Mouse (Mus musculus) limb, embryonic 10.5 days (tissue): Measurements from ENCODE around the gene Mtor. TPM values are rescaled to one million over a fixed set of nuclear protein-coding genes. Genes with fewer than 3 reads are reported as not detected.

Source experiments
- DNase-seq: peaks from one replicate; pipeline ENCODE4 v3.0.0-alpha.2; 2017; ENCODE audit warnings: low spot score
- H3K27ac ChIP-seq: fragments of 300-500 bp; sonication (generic); 2 replicates; pipeline ENCODE4 v1.5.1; 2016; ENCODE audit warnings: mild to moderate bottlenecking
- H3K27me3 ChIP-seq: fragments of 300-500 bp; sonication (generic); 2 replicates; pipeline ENCODE4 v1.6.1; 2016; ENCODE audit warnings: low read depth, mild to moderate bottlenecking; ENCODE audit not compliant: poor library complexity, severe bottlenecking
- H3K36me3 ChIP-seq: fragments of 300-500 bp; sonication (generic); 2 replicates; pipeline ENCODE4 v1.6.1; 2016; ENCODE audit warnings: mild to moderate bottlenecking, moderate library complexity
- H3K4me1 ChIP-seq: fragments of 300-500 bp; sonication (generic); 2 replicates; pipeline ENCODE4 v1.6.1; 2016
- H3K4me3 ChIP-seq: fragments of 300-500 bp; sonication (generic); 2 replicates; pipeline ENCODE4 v1.5.1; 2016; ENCODE audit warnings: mild to moderate bottlenecking, moderate library complexity
- H3K9me3 ChIP-seq: fragments of 300-500 bp; sonication (generic); replicated peaks from 2 replicates; pipeline ENCODE4 v1.6.1; 2016; ENCODE audit warnings: mild to moderate bottlenecking
- WGBS: fragments of 180-500 bp; shearing (Covaris S2); methylation state at CpG from one replicate; pipeline ENCODE4 v1.1.7; 2016; 5-methylcytosine and 5-hydroxymethylcytosine counted together
- polyA plus RNA-seq: library from polyadenylated mRNA; unstranded; fragments of >200 nt; fragmentation: Nextera tagmentation; extraction: Ambion mirVana; gene quantifications from 2 replicates; pipeline ENCODE4 v1.2.1, GENCODE M21; 2016

The Mtor gene
- polyA plus RNA-seq, 1 experiment from 2014 or later: 22.3 TPM

DNA sequence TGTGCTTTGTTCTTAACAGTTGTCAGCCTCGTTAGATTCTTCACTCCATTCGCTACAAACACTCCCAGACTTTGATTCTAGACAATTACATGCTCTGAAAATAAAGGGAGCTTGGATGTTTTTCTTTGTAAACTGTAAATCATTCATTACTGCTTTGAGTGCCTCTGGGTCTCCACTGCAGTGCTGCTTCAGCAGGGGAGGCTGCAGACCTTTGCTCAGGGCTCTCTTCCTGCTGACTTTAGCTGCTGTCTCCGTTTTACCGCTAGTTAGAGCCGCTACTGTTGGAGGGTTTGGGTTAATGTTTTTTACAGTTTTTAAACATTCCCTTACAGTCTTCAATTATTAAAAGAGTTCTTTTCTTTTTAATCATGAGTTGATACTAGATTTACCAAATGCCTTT, 25.1 kb downstream of the Mtor start:
- peaks cover 97% of the 10 kb centered on the region for H3K36me3 ChIP-seq
- WGBS: 88% methylated on average over 5 of the region's 5 CpGs
- H3K9me3 ChIP-seq: no peaks in the 10 kb centered on the region
- H3K4me3 ChIP-seq: no peak overlapping the region
- no peaks in the 10 kb centered on the region for H3K27me3 ChIP-seq
- peaks cover 34% of the 10 kb centered on the region for H3K4me1 ChIP-seq
- DNase-seq: no peak
- H3K27ac ChIP-seq: no peak overlapping the region

DNA sequence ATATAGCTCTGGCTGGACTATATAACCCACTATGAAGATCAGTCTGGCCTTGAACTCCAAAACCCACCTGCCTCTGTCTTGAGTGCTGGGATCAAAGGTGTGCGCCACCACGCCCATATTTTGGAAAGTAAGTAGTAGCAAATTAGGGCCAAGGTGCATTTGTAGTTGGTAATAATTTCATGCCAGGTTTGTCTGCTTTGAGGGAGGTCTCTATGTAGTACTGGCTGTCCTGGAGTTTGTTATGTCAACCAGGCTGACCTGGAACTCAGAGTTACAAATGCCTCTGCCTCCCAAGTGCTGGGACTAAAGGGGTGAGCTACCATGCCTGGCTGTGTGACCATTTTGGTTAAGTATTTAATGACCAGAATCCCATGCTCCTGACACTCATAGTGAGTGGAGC, 31.8 kb downstream of the Mtor start:
- WGBS: 98% methylated on average over 2 of the region's 2 CpGs
- Histone ChIP-seq H3K9me3 (no peaks in the 10 kb centered on the region), H3K27me3 (no peaks in the 10 kb centered on the region), H3K4me1 (peaks cover 3% of the 10 kb centered on the region; the same call in 1 of the 2 replicates), H3K4me3 (no peak overlapping the region), H3K27ac (no peak overlapping the region), H3K36me3 (peaks cover 98% of the 10 kb centered on the region)
- no peak for DNase-seq

- no peak overlapping the region for H3K4me3 ChIP-seq
- peaks cover 98% of the 10 kb centered on the region for H3K36me3 ChIP-seq
- no peak overlapping the region for H3K27ac ChIP-seq
- DNase-seq: no peak
- 97% methylated on average over 2 of the region's 2 CpGs for WGBS
- H3K9me3 ChIP-seq: no peaks in the 10 kb centered on the region
- H3K27me3 ChIP-seq: no peaks in the 10 kb centered on the region
- peaks cover 15% of the 10 kb centered on the region; the same call in 1 of the 2 replicates for H3K4me1 ChIP-seq
These were observed 33.3 kb downstream of the Mtor start for GRCm38 (mm10) chr4:148481557-148482168.

DNA sequence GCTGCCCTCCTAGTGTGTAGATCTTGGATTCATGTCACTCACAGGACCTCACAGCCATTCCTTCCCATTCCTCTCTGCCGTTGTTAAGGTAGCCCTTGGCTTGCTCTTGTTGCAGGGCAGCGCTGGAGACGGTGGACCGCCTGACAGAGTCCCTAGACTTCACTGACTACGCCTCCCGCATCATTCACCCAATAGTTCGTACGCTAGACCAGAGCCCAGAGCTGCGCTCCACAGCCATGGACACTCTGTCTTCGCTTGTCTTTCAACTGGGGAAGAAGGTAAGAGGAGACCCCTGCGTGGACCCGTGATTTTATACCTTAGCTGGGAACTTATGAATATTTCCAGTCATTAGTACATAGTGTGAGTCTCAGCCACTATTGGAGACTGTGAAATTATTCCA, 36.1 kb downstream of the Mtor start:
- no peak for DNase-seq
- H3K27me3 ChIP-seq: no peaks in the 10 kb centered on the region
- 94% methylated on average over 12 of the region's 12 CpGs for WGBS
- peaks cover 20% of the 10 kb centered on the region; the same call in 1 of the 2 replicates for H3K4me1 ChIP-seq
- H3K27ac ChIP-seq: no peak overlapping the region
- H3K36me3 ChIP-seq: peaks cover 98% of the 10 kb centered on the region
- H3K9me3 ChIP-seq: no peaks in the 10 kb centered on the region
- H3K4me3 ChIP-seq: no peak overlapping the region

GRCm38 (mm10) chr4:148487841-148488240, 39.4 kb downstream of the Mtor start:
- 78% methylated on average over 2 of the region's 2 CpGs for WGBS
- H3K27me3 ChIP-seq: no peaks in the 10 kb centered on the region
- no peak overlapping the region for H3K4me3 ChIP-seq
- peaks cover 97% of the 10 kb centered on the region for H3K36me3 ChIP-seq
- no peak for DNase-seq
- H3K27ac ChIP-seq: no peak overlapping the region
- no peaks in the 10 kb centered on the region for H3K9me3 ChIP-seq
- H3K4me1 ChIP-seq: peaks cover 20% of the 10 kb centered on the region; the same call in 1 of the 2 replicates

- H3K9me3 ChIP-seq: no peaks in the 10 kb centered on the region
- H3K36me3 ChIP-seq: peaks cover 95% of the 10 kb centered on the region
- H3K27me3 ChIP-seq: no peaks in the 10 kb centered on the region
- H3K27ac ChIP-seq: no peak overlapping the region
- no peak overlapping the region for H3K4me3 ChIP-seq
- H3K4me1 ChIP-seq: peaks cover 16% of the 10 kb centered on the region
- 93% methylated on average over 6 of the region's 6 CpGs for WGBS
- DNase-seq: no peak
These were observed 42.1 kb downstream of the Mtor start for GRCm38 (mm10) chr4:148490502-148490901.

DNA sequence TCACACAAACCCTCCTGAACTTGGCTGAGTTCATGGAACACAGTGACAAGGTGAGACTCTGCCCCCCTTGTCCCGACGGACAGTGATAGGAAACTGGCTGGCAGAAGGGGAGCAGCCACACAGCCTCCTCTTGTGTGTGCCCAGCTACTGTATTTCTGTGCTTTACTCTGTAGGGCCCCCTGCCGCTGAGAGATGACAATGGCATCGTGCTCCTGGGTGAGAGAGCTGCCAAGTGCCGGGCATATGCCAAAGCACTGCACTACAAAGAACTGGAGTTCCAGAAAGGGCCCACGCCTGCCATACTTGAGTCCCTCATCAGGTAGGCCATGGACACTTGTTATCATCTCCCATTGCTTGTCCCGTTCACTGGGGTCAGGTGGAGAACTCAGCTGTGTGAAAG, 43.0 kb downstream of the Mtor start:
- peaks cover 95% of the 10 kb centered on the region for H3K36me3 ChIP-seq
- 93% methylated on average over 7 of the region's 7 CpGs for whole genome bisulfite sequencing

DNA sequence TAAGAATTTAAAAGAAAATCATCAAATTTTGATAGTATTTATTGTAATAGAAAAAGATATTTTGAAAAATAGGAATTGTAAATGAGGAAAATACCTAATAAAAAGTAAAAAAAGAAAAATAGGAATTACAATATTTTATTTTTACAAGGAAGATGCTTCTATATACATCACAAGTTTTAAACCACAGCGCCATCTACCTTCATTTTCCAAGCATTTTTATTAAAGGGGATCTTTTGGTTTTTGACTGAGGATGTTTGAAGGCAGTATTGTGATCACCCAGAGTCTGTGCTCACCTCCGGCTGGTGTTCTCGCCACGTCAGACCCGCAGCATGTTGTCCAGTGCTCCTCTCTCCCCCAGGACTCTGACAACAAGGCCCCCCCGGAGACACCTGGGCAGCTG, 46.7 kb downstream of the Mtor start:
- H3K27ac ChIP-seq: no peak overlapping the region
- no peaks in the 10 kb centered on the region for H3K9me3 ChIP-seq
- H3K4me1 ChIP-seq: peaks cover 5% of the 10 kb centered on the region
- 91% methylated on average over 6 of the region's 6 CpGs for WGBS
- H3K36me3 ChIP-seq: peaks cover 92% of the 10 kb centered on the region
- H3K27me3 ChIP-seq: no peaks in the 10 kb centered on the region
- H3K4me3 ChIP-seq: no peak overlapping the region
- DNase-seq: no peak

More for the DNA sequence above, 43.0 kb downstream of the Mtor start:
- no peak overlapping the region for H3K4me3 ChIP-seq
- DNase-seq: no peak
- no peaks in the 10 kb centered on the region for H3K9me3 ChIP-seq
- no peaks in the 10 kb centered on the region for H3K27me3 ChIP-seq
- peaks cover 7% of the 10 kb centered on the region for H3K4me1 ChIP-seq
- no peak overlapping the region for H3K27ac ChIP-seq

GRCm38 (mm10) chr4:148495874-148496689, 47.7 kb downstream of the Mtor start:
- H3K4me1 ChIP-seq: peaks cover 11% of the 10 kb centered on the region
- 91% methylated on average over 25 of the region's 25 CpGs for WGBS
- H3K4me3 ChIP-seq: no peak overlapping the region
- DNase-seq: no peak
- H3K9me3 ChIP-seq: no peaks in the 10 kb centered on the region
- H3K27me3 ChIP-seq: no peaks in the 10 kb centered on the region
- H3K36me3 ChIP-seq: peaks cover 92% of the 10 kb centered on the region
- H3K27ac ChIP-seq: no peak overlapping the region

DNA sequence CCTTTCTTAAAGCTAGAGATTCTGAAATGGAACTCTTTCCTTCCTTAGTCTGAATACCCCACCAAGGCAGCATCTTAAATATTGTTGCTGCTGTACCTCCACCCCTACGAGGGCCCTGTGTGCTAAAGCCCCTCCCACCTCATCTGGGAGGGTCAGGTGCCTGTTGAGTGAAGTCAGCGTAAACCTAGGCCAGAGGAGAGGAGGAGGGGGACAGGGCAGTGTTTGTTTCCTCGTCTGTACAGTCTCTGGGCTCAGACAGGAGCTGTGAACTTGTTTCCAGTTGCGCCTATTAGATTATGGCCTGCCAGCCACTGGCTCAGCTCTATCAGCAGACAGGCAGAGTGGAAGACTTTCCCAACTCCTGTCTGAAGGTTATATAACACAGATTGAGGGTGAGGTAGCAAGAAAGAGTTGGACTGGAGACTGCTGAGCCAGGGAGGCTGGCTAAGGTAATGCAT, 52.0 kb downstream of the Mtor start, which contains the start of gene Angptl7:
TSS of gene Angptl7 (minus strand) at position 51 of the 458 bp plus-strand sequence.
- Histone ChIP-seq H3K4me1 (peaks cover 31% of the 10 kb centered on the region), H3K36me3 (peaks cover 78% of the 10 kb centered on the region), H3K27ac (peak within 1 kb of the TSS; percentile 21), H3K27me3 (no peaks in the 10 kb centered on the region), H3K9me3 (no peaks in the 10 kb centered on the region), H3K4me3 (no peak within 1 kb of the TSS)
- WGBS: 68% methylated on average over 4 of the region's 4 CpGs
- DNase-seq: no peak

- H3K9me3 ChIP-seq: no peaks in the 10 kb centered on the region
- H3K4me3 ChIP-seq: no peak overlapping the region
- H3K27ac ChIP-seq: peak overlapping the region; percentile 54; the same call in 1 of the 2 replicates
- 23% methylated on average over 8 of the region's 8 CpGs for WGBS
- peak; percentile 72 for DNase-seq
- peaks cover 70% of the 10 kb centered on the region for H3K36me3 ChIP-seq
- no peaks in the 10 kb centered on the region for H3K27me3 ChIP-seq
- H3K4me1 ChIP-seq: peaks cover 47% of the 10 kb centered on the region
These were observed 56.1 kb downstream of the Mtor start for GRCm38 (mm10) chr4:148504497-148504959.

GRCm38 (mm10) chr4:148507585-148507984, 59.2 kb downstream of the Mtor start:
- Histone ChIP-seq H3K4me3 (no peak overlapping the region), H3K4me1 (peaks cover 36% of the 10 kb centered on the region), H3K9me3 (no peaks in the 10 kb centered on the region), H3K27ac (peak overlapping the region; percentile 56), H3K27me3 (no peaks in the 10 kb centered on the region), H3K36me3 (peaks cover 61% of the 10 kb centered on the region)
- WGBS: 60% methylated on average over 5 of the region's 5 CpGs
- peak; percentile 44 for DNase-seq
